Mouse (Mus musculus) spleen, adult 2 months (tissue): ENCODE data around the gene Nfatc3.

Experiments used
- CTCF ChIP-seq: fragments of 200-500 bp; IDR thresholded peaks from 2 replicates; pipeline ENCODE4 v1.5.1; 2011; ENCODE audit warnings: mild to moderate bottlenecking, inconsistent platforms; ENCODE audit not compliant: insufficient read depth, insufficient read length, insufficient replicate concordance; ENCODE audit errors: extremely low read depth
- POLR2A ChIP-seq: fragments of 200-500 bp; IDR thresholded peaks from 2 replicates; pipeline ENCODE4 v1.6.1; 2011; ENCODE audit warnings: low read depth, low read length, inconsistent platforms

- TF ChIP-seq POLR2A, result no peak
- TF ChIP-seq CTCF, result no peak
Measured at GRCm38 (mm10) chr8:106129232-106129930, 70.7 kb downstream of the Nfatc3 start.
